Mouse (Mus musculus): ENCODE results near the gene Xrcc3. TPM values are rescaled to one million over a fixed set of nuclear protein-coding genes. Genes with fewer than 3 reads are reported as not detected.
A peak's percentile ranks its signal among the peaks of the same experiment; 100 is the strongest.

Xrcc3 gene
- 4.8 TPM for polyA plus RNA-seq (2012; fragmentation: generic; extraction: Trizol)
- long read RNA-seq, experiment 1, partial matches to known transcripts = 0 of 1 reads
- long read RNA-seq, experiment 1, other reads (novel, unspliced or antisense) = 1 of 1 reads
- long read RNA-seq, experiment 2 = 0 reads

DNA sequence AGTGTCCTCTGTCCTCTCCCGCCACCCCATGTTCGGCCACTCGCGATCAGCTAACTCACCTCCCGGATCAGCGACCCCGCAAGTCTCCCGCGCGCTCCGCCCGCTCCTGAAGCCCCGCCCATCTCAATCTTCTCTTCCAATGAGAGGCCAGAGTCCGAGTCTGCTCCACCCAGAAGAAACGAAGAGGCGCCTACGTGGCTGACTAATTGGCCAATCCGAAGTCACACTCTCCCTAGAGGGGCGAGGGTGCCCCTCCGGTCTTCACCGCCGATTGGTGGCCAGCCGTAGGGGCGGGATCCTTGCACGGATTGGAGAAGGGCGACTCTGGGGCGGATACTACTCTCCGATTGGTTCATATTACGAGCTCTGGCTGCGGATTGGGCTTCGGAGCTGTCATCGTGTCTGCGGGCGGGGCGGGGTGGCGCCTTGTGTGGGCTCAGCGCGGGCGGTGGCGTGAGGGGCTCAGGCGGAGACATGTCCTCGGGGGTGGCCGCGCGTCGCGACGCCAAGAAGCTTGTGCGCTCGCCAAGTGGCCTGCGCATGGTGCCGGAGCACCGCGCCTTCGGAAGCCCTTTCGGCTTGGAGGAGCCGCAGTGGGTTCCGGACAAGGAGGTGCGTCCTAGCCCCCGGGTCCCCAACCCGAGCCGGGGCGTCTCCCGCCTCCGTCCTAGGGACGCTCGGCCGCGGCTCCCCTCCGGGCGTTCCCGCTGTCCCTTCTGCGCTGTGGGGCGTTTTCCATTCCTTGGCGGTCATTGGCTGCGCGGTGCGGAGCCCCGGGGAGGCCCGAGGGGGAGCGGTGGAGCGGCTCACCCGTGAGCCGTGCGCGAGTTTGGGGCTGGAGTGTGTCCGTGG, at the start of gene Xrcc3, which contains the start of gene Zfyve21:
Gene Xrcc3 (minus strand): TSS at position 108 of the 852 bp plus-strand sequence.
Gene Zfyve21 (plus strand): TSS at position 405 of the 852 bp plus-strand sequence.
- peak within 1 kb of the TSS; percentile 90 for H3ac ChIP-seq (ENCODE audit: control insufficient read depth, insufficient read length, low read depth)
- no peaks in the 10 kb centered on the region for H3K27me3 ChIP-seq (ENCODE audit: control insufficient read depth, insufficient read depth, insufficient read length)
- H3K36me3 ChIP-seq (ENCODE audit: control insufficient read depth, insufficient read depth) = no peaks in the 10 kb centered on the region
- peaks cover 30% of the 10 kb centered on the region for H3K79me2 ChIP-seq (ENCODE audit: control insufficient read depth, insufficient read depth)
- H3K4me3 ChIP-seq (ENCODE audit: insufficient read depth, poor library complexity, severe bottlenecking) = peak within 1 kb of the TSS; percentile 89
- H3K79me3 ChIP-seq (ENCODE audit: low read depth) = peaks cover 7% of the 10 kb centered on the region
- no peak for TF ChIP-seq FOSL1 (IDR thresholded peaks at IDR 0.05; ENCODE audit: insufficient read depth, low read length, poor library complexity, severe bottlenecking)
- TF ChIP-seq MYOG (IDR thresholded peaks at IDR 0.05; ENCODE audit: control insufficient read depth, extremely low read depth, insufficient read length) = no peak
- TF ChIP-seq MAX (IDR thresholded peaks at IDR 0.05) = no peak
- TF ChIP-seq MYOD1 (IDR thresholded peaks at IDR 0.05; ENCODE audit: control insufficient read depth, insufficient read length, low read depth) = no peak
- no peak for TF ChIP-seq CTCF (IDR thresholded peaks at IDR 0.05; ENCODE audit: control insufficient read depth, insufficient read depth, insufficient read length)
- TF ChIP-seq USF1 (IDR thresholded peaks at IDR 0.05; ENCODE audit: low read depth) = no peak
- no peak for TF ChIP-seq CEBPB (IDR thresholded peaks at IDR 0.05; ENCODE audit: low read depth)

DNA sequence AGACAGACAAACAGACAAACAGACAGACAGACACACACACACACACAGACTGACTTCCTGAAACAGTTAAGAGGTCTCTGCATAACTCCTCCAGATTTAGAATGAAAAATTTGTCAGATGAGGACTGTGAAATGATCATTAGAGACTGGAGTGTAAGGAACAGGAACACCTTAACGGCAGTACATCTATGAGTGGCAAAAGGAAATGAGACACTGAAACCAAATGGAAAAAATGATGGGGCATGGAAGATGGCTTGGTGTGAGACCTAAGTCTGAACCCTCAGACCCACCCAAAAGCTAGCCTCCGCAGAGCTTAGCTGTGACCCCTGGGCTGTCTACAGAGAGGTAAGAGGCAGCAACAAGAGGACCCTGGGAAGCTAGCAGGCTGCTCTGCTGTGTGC, 41.8 kb upstream of the Xrcc3 start:
- H3K27me3 ChIP-seq (ENCODE audit: control insufficient read depth, insufficient read depth, insufficient read length) = no peaks in the 10 kb centered on the region
- H3K79me3 ChIP-seq (ENCODE audit: low read depth) = no peaks in the 10 kb centered on the region
- TF ChIP-seq USF1 (IDR thresholded peaks at IDR 0.05; ENCODE audit: low read depth) (no peak), CTCF (IDR thresholded peaks at IDR 0.05; ENCODE audit: control insufficient read depth, insufficient read depth, insufficient read length) (no peak), MAX (IDR thresholded peaks at IDR 0.05) (no peak), CEBPB (IDR thresholded peaks at IDR 0.05; ENCODE audit: low read depth) (no peak), MYOG (IDR thresholded peaks at IDR 0.05; ENCODE audit: control insufficient read depth, extremely low read depth, insufficient read length) (no peak), MYOD1 (IDR thresholded peaks at IDR 0.05; ENCODE audit: control insufficient read depth, insufficient read length, low read depth) (no peak), FOSL1 (IDR thresholded peaks at IDR 0.05; ENCODE audit: insufficient read depth, low read length, poor library complexity, severe bottlenecking) (no peak)
- H3ac ChIP-seq (ENCODE audit: control insufficient read depth, insufficient read length, low read depth) = no peak overlapping the region
- no peaks in the 10 kb centered on the region for H3K79me2 ChIP-seq (ENCODE audit: control insufficient read depth, insufficient read depth)
- H3K4me3 ChIP-seq (ENCODE audit: insufficient read depth, poor library complexity, severe bottlenecking) = no peak overlapping the region
- no peaks in the 10 kb centered on the region for H3K36me3 ChIP-seq (ENCODE audit: control insufficient read depth, insufficient read depth)

DNA sequence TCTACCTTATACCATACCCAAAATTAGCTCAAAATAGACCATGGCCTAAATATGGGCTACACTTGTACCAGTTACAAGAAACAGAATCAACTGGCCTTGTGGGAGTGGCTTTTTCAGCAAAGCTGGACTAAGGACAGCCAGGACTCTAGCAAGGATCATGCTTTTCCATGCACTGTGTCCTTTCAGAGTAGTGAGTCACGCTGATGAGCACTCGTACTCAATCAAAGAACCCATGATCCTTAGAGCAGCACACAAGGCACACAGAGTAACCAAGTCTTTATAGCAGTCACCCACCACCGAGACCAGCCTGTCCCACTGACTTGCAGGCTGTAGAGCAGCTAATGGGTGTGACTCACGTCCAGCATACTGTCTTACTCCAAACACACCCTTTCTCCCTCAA, 39.9 kb upstream of the Xrcc3 start:
- Histone ChIP-seq H3K79me3 (ENCODE audit: low read depth) (no peaks in the 10 kb centered on the region), H3ac (ENCODE audit: control insufficient read depth, insufficient read length, low read depth) (no peak overlapping the region), H3K4me3 (ENCODE audit: insufficient read depth, poor library complexity, severe bottlenecking) (no peak overlapping the region), H3K36me3 (ENCODE audit: control insufficient read depth, insufficient read depth) (no peaks in the 10 kb centered on the region), H3K79me2 (ENCODE audit: control insufficient read depth, insufficient read depth) (no peaks in the 10 kb centered on the region), H3K27me3 (ENCODE audit: control insufficient read depth, insufficient read depth, insufficient read length) (no peaks in the 10 kb centered on the region)
- TF ChIP-seq CEBPB (IDR thresholded peaks at IDR 0.05; ENCODE audit: low read depth) (no peak), USF1 (IDR thresholded peaks at IDR 0.05; ENCODE audit: low read depth) (no peak), FOSL1 (IDR thresholded peaks at IDR 0.05; ENCODE audit: insufficient read depth, low read length, poor library complexity, severe bottlenecking) (peak; percentile 2)

GRCm38 (mm10) chr12:111853011-111853436, 39.4 kb upstream of the Xrcc3 start:
- no peaks in the 10 kb centered on the region for H3K79me3 ChIP-seq (ENCODE audit: low read depth)
- peak; percentile 67 for TF ChIP-seq CEBPB (IDR thresholded peaks at IDR 0.05; ENCODE audit: low read depth)
- no peak for TF ChIP-seq MYOG (IDR thresholded peaks at IDR 0.05; ENCODE audit: control insufficient read depth, extremely low read depth, insufficient read length)
- TF ChIP-seq FOSL1 (IDR thresholded peaks at IDR 0.05; ENCODE audit: insufficient read depth, low read length, poor library complexity, severe bottlenecking) = no peak
- TF ChIP-seq MYOD1 (IDR thresholded peaks at IDR 0.05; ENCODE audit: control insufficient read depth, insufficient read length, low read depth) = peak; percentile 80
- no peak for TF ChIP-seq MAX (IDR thresholded peaks at IDR 0.05)
- TF ChIP-seq CTCF (IDR thresholded peaks at IDR 0.05; ENCODE audit: control insufficient read depth, insufficient read depth, insufficient read length) = no peak
- TF ChIP-seq USF1 (IDR thresholded peaks at IDR 0.05; ENCODE audit: low read depth) = no peak
- no peaks in the 10 kb centered on the region for H3K27me3 ChIP-seq (ENCODE audit: control insufficient read depth, insufficient read depth, insufficient read length)
- H3ac ChIP-seq (ENCODE audit: control insufficient read depth, insufficient read length, low read depth) = no peak overlapping the region
- no peaks in the 10 kb centered on the region for H3K79me2 ChIP-seq (ENCODE audit: control insufficient read depth, insufficient read depth)
- H3K4me3 ChIP-seq (ENCODE audit: insufficient read depth, poor library complexity, severe bottlenecking) = no peak overlapping the region
- no peaks in the 10 kb centered on the region for H3K36me3 ChIP-seq (ENCODE audit: control insufficient read depth, insufficient read depth)

GRCm38 (mm10) chr12:111851745-111852144, 38.1 kb upstream of the Xrcc3 start:
- peak; percentile 71 for TF ChIP-seq MAX (IDR thresholded peaks at IDR 0.05)
- TF ChIP-seq CEBPB (IDR thresholded peaks at IDR 0.05; ENCODE audit: low read depth) = no peak
- peak; percentile 100 for TF ChIP-seq MYOD1 (IDR thresholded peaks at IDR 0.05; ENCODE audit: control insufficient read depth, insufficient read length, low read depth)
- TF ChIP-seq MYOG (IDR thresholded peaks at IDR 0.05; ENCODE audit: control insufficient read depth, extremely low read depth, insufficient read length) = no peak
- H3K4me3 ChIP-seq (ENCODE audit: insufficient read depth, poor library complexity, severe bottlenecking) = no peak overlapping the region
- H3K79me3 ChIP-seq (ENCODE audit: low read depth) = no peaks in the 10 kb centered on the region
- H3ac ChIP-seq (ENCODE audit: control insufficient read depth, insufficient read length, low read depth) = no peak overlapping the region
- H3K79me2 ChIP-seq (ENCODE audit: control insufficient read depth, insufficient read depth) = no peaks in the 10 kb centered on the region
- H3K36me3 ChIP-seq (ENCODE audit: control insufficient read depth, insufficient read depth) = no peaks in the 10 kb centered on the region
- no peaks in the 10 kb centered on the region for H3K27me3 ChIP-seq (ENCODE audit: control insufficient read depth, insufficient read depth, insufficient read length)

Measured in C2C12 (cell line).